Mouse (Mus musculus) forebrain, postnatal 0 days (tissue): ENCODE data around the gene Amotl1. TPM values are rescaled to one million over a fixed set of nuclear protein-coding genes. Genes with fewer than 3 reads are reported as not detected.

Source experiments
- ATAC-seq: fragments of 200-750 bp; cut with Nextera tagmentation; 2 replicates; pipeline ENCODE4 v1.8.0; 2017; ENCODE audit warnings: mild to moderate bottlenecking, moderate library complexity
- DNase-seq: peaks from one replicate; pipeline ENCODE4 v3.0.0-alpha.2; 2015
- H3K27ac ChIP-seq: fragments of 300-500 bp; sonication (generic); 2 replicates; pipeline ENCODE4 v1.5.1; 2014; ENCODE audit warnings: low read depth, mild to moderate bottlenecking, antibody characterized with exemption, low read length, moderate library complexity, mixed read lengths
- H3K27me3 ChIP-seq: fragments of 300-500 bp; sonication (generic); 2 replicates; pipeline ENCODE4 v1.6.1; 2014; ENCODE audit warnings: mild to moderate bottlenecking, low read length, mixed read lengths; ENCODE audit not compliant: insufficient read depth
- H3K36me3 ChIP-seq: fragments of 300-500 bp; sonication (generic); 2 replicates; pipeline ENCODE4 v1.6.1; 2014; ENCODE audit warnings: mild to moderate bottlenecking, moderate library complexity; ENCODE audit not compliant: insufficient read depth
- H3K4me1 ChIP-seq: fragments of 300-500 bp; sonication (generic); 2 replicates; pipeline ENCODE4 v1.6.1; 2014; ENCODE audit warnings: antibody characterized with exemption; ENCODE audit not compliant: insufficient read depth
- H3K4me2 ChIP-seq: fragments of 300-500 bp; sonication (generic); 2 replicates; pipeline ENCODE4 v1.6.1; 2014; ENCODE audit warnings: low read depth, mild to moderate bottlenecking, moderate library complexity
- H3K4me3 ChIP-seq: fragments of 300-500 bp; sonication (generic); 2 replicates; pipeline ENCODE4 v1.5.1; 2014; ENCODE audit warnings: low read depth, low read length, mixed read lengths
- H3K9ac ChIP-seq: fragments of 300-500 bp; sonication (generic); 2 replicates; pipeline ENCODE4 v1.6.1; 2014; ENCODE audit warnings: mild to moderate bottlenecking
- H3K9me3 ChIP-seq: fragments of 300-500 bp; sonication (generic); 2 replicates; pipeline ENCODE4 v1.6.1; 2016; ENCODE audit warnings: low read length
- CTCF ChIP-seq: sonication (generic); IDR thresholded peaks from 2 replicates; pipeline ENCODE4 v1.5.1; 2016; ENCODE audit warnings: antibody characterized with exemption, control low read depth, low read depth
- WGBS: fragments of 180-500 bp; shearing (Covaris S2); extraction: QIAGEN DNeasy Blood & Tissue Kit; methylation state at CpG from one replicate; pipeline ENCODE4 v1.1.7; 2014; 5-methylcytosine and 5-hydroxymethylcytosine counted together
- polyA plus RNA-seq: library from polyadenylated mRNA; unstranded; fragments of >200 nt; fragmentation: Nextera tagmentation; extraction: Ambion mirVana; gene quantifications from 2 replicates; pipeline ENCODE4 v1.2.1, GENCODE M21; 2015
- total RNA-seq: library from RNA; depleted of rRNA; stranded (reverse); fragments of >200 nt; gene quantifications from 2 replicates; pipeline ENCODE4 v1.2.3, GENCODE M21; 2014; rRNA removed

Gene Amotl1
- 21.8 and 31.4 TPM in 2 replicates for total RNA-seq
- 3.1 and 5.2 TPM in 2 replicates for polyA plus RNA-seq

GRCm38 (mm10) chr9:14644956-14645355, at the start of gene Amotl1:
Gene Amotl1 (minus strand): TSS chr9:14645056.
- H3K4me2 ChIP-seq: no peak within 1 kb of the TSS
- H3K27ac ChIP-seq: no peak within 1 kb of the TSS
- no peaks in the 10 kb centered on the region for H3K36me3 ChIP-seq
- TF ChIP-seq CTCF: no peak
- ATAC-seq (no peak), DNase-seq (no peak)
- H3K4me3 ChIP-seq: no peak within 1 kb of the TSS
- H3K9ac ChIP-seq: no peak within 1 kb of the TSS
- 58% methylated on average over 4 of the region's 4 CpGs for WGBS
- H3K27me3 ChIP-seq: no peaks in the 10 kb centered on the region
- no peaks in the 10 kb centered on the region for H3K9me3 ChIP-seq
- H3K4me1 ChIP-seq: no peaks in the 10 kb centered on the region

DNA sequence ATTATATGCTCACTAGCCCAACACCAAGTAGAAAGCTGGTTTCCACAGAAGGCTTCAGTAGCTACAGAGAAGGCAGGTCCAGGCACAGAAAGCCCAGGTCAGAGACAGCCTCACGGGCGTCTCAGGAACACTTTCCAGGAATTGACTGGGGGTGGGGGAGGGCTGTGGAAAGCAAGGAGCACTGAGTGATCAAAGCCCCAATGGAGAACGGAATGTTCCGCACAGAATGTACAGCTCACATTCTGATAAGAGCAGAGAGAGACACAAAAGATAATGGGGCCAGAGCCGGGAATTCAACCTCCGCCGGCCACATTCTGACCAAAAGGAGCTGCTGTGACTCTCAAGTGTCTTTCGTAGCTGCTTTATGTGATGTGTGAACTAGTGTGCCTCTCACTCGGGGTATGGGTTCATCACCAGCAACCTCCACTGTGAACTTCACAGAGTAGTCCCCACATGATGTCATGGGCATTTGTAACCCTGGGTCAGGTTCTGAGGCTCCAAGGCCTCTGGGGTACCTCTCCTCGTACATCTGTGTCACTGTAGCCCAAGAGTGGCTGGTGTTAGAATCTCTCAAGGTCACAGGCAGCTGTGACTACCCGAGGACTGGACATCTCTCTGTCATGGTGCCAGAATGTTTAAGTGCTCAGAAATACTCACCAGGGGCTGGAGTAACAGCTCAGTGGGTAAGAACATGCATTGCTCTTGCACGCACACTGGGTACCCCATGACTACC, 44.7 kb upstream of the Amotl1 start:
- H3K27ac ChIP-seq: no peak overlapping the region
- no peak for DNase-seq
- ATAC-seq: no peak
- 71% methylated on average over 12 of the region's 12 CpGs for WGBS
- no peaks in the 10 kb centered on the region for H3K9me3 ChIP-seq
- no peaks in the 10 kb centered on the region for H3K4me1 ChIP-seq
- H3K36me3 ChIP-seq: no peaks in the 10 kb centered on the region
- H3K4me3 ChIP-seq: no peak overlapping the region
- no peak for TF ChIP-seq CTCF
- H3K9ac ChIP-seq: no peak overlapping the region
- H3K27me3 ChIP-seq: no peaks in the 10 kb centered on the region
- H3K4me2 ChIP-seq: no peak overlapping the region

DNA sequence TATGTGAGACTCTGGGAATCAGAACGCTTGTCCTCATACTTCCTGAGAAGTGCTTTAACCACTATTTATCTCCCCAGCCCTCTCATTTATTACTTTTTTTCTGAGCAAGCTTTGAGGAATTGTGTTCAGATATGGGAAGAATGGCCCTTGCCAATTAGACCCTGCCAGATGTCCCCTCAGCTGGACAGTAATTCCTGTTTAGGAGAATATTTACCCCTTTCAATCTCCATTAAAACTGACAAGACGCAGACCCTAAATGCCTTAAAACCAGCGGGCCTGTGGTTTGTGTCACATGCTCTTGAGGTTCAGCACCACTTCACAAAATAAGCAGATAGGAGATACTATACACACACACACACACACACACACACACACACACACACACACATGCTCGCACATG, 39.5 kb upstream of the Amotl1 start:
- ATAC-seq: no peak

GRCm38 (mm10) chr9:14682741-14683140, 37.9 kb upstream of the Amotl1 start:
- Histone ChIP-seq H3K4me1 (no peaks in the 10 kb centered on the region), H3K9ac (no peak overlapping the region), H3K27ac (no peak overlapping the region), H3K27me3 (no peaks in the 10 kb centered on the region), H3K9me3 (no peaks in the 10 kb centered on the region), H3K36me3 (no peaks in the 10 kb centered on the region), H3K4me2 (no peak overlapping the region), H3K4me3 (no peak overlapping the region)
- TF ChIP-seq CTCF: no peak
- no peak for ATAC-seq
- DNase-seq: no peak

More for the DNA sequence above, 39.5 kb upstream of the Amotl1 start:
- Histone ChIP-seq H3K9me3 (no peaks in the 10 kb centered on the region), H3K36me3 (no peaks in the 10 kb centered on the region), H3K27ac (no peak overlapping the region), H3K4me3 (no peak overlapping the region), H3K4me1 (no peaks in the 10 kb centered on the region), H3K9ac (no peak overlapping the region), H3K27me3 (no peaks in the 10 kb centered on the region), H3K4me2 (no peak overlapping the region)
- DNase-seq: no peak
- no peak for TF ChIP-seq CTCF
- 71% methylated on average over 4 of the region's 4 CpGs for WGBS

- ATAC-seq: no peak
- Histone ChIP-seq H3K9ac (no peak overlapping the region), H3K4me1 (no peaks in the 10 kb centered on the region), H3K4me3 (no peak overlapping the region), H3K9me3 (no peaks in the 10 kb centered on the region), H3K27ac (no peak overlapping the region), H3K27me3 (no peaks in the 10 kb centered on the region), H3K36me3 (no peaks in the 10 kb centered on the region), H3K4me2 (no peak overlapping the region)
- DNase-seq: no peak
- 58% methylated on average over 2 of the region's 2 CpGs for WGBS
- no peak for TF ChIP-seq CTCF
Observed at GRCm38 (mm10) chr9:14680584-14680983, 35.7 kb upstream of the Amotl1 start.

- Histone ChIP-seq H3K27me3 (no peaks in the 10 kb centered on the region), H3K27ac (no peak overlapping the region), H3K4me3 (no peak overlapping the region), H3K4me2 (no peak overlapping the region), H3K9me3 (no peaks in the 10 kb centered on the region), H3K36me3 (no peaks in the 10 kb centered on the region), H3K4me1 (no peaks in the 10 kb centered on the region), H3K9ac (no peak overlapping the region)
- TF ChIP-seq CTCF: no peak
- DNase-seq (no peak), ATAC-seq (no peak)
- 57% methylated on average over 9 of the region's 9 CpGs for WGBS
Observed at GRCm38 (mm10) chr9:14675707-14676691, 31.1 kb upstream of the Amotl1 start.

DNA sequence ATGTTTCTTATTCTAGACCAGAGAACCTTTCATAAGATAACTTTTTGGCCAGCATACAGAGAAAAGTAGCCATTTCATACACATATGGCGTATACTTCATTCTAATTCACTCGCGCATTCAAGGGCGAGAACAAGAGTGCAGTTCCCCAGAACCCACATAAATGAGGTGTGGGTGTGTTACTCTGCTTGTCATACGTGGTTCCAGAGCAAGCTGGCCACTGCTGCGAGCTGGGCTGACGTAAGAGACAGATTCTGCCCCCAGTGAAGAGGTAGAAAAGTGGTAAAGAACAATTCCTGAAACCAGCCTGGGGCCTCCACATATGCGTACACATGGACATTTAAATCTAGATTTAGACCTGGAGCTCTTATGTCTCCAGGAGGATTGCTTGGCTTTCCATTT, 29.6 kb upstream of the Amotl1 start:
- Histone ChIP-seq H3K9me3 (no peaks in the 10 kb centered on the region), H3K36me3 (no peaks in the 10 kb centered on the region), H3K4me3 (no peak overlapping the region), H3K27me3 (no peaks in the 10 kb centered on the region), H3K27ac (no peak overlapping the region), H3K4me2 (no peak overlapping the region), H3K9ac (no peak overlapping the region), H3K4me1 (no peaks in the 10 kb centered on the region)
- WGBS: 94% methylated on average over 8 of the region's 8 CpGs
- DNase-seq (no peak), ATAC-seq (no peak)
- no peak for TF ChIP-seq CTCF
